Mouse (Mus musculus): Measurements from ENCODE around the gene Abhd5.
"Not testable (repeated sequence)": the region's sequence is repeated elsewhere in the genome, so short reads cannot be mapped to it uniquely, and the experiment has no call there.

Abhd5 gene

GRCm38 (mm10) chr9:122351303-122352024 is at the start of gene Abhd5:
Abhd5 (plus strand) TSS chr9:122351608.
- DNase-seq (ENCODE audit: low read depth) = peak; percentile 80

- no peak for DNase-seq (ENCODE audit: low read depth)
Measured at GRCm38 (mm10) chr9:122305302-122305701, 46.1 kb upstream of the Abhd5 start.

DNA sequence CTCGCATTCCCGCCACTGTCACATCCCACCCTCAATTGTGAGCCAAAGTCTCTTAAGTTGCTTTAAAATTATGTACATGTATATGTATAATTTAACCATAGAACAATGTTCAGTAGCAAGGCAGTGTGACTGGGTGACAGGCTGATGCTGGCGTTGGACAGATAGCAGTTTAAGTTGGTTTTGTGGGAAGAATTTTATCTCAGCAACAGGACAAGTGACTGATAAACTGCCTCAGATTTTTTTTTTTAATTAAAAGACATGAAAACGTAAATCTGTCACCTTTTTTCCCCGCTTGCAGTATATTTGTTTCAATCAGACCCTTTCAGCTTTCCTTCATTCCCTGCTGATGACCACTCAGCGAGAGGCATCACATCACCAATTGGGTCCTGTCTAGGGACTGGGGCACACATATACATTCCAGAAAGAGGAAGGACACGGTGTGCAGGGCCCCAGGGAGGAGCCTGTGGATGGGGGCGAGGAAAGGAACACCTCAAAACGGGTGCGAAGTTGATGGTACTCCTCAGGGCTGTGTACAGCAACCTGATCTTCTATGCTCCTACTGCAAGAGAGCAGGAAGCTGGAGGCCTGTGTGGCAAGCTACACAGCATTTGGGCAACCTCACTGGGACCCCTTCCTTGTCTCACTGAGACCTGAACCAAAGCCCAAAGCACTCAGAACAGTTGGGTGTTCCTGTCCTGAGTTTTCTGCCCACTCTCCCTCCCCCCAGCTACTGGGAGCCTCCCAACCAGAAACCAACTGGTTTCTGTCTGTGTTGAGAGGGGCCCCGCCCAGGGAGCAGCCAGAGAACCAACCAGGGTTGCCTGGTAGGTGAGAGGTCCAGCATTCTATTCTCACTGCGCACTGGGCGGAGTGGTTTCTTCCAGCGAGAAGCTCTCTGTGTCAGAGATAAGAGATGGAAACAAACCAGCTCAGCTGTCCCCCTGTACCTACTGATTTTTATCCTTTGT is 42.1 kb upstream of the Abhd5 start:
- no peak for DNase-seq (ENCODE audit: low read depth)

DNA sequence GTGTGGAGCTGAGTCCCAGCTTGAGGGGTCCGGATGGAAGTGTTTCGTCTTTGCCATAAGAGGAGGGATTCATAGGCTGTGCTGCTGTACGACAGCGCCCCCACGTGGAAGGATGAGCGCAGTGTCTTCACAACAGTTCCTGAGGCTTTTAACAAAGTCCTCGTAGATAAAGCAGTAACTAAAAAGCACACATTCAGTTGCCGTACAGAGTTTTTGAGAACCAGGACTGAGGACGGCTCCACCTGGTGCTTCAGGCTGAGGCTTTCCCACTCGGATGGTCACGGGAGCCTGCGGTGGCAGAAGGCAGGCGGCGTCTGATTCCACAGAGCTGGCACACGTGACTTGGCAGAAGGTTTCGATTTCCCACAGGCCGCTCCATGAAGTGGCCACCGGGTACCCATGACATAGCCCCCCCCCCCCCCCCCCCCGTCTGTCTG is 40.8 kb upstream of the Abhd5 start:
- peak; percentile 84 for DNase-seq (ENCODE audit: low read depth)

DNA sequence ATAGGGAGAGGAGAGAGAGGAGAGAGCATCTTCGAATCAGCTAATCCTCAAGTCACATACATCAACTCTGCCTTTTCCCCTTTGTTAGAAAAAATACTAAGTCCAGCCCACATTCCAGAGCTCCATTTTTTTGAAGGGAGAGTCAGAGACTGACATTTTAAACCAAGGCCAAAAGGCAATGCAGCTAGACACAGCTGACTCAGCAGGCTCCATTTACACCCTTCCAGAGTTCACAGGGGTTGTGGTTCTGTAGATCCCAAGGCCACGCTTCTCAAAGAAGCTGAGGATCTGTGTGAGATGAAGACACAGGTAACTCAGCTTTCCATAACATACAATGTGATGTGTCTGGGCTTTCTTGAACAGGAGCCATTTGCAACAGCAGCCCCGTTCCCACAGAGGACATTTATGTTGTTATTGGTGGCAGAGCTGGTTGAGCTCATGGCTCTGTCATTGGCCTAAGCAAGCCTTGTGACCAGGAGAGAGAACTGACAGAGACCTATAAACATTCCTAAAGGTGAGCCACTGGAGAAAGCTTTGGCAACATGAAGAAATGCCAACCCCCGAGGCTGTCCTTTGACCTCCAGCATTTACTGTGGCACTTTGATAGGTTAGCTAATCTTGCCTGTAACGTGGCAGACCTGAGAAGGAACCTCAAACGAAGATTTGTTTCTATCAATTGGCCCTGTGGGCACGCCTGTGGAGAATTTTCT is 40.2 kb upstream of the Abhd5 start:
- DNase-seq (ENCODE audit: low read depth) = no peak

DNA sequence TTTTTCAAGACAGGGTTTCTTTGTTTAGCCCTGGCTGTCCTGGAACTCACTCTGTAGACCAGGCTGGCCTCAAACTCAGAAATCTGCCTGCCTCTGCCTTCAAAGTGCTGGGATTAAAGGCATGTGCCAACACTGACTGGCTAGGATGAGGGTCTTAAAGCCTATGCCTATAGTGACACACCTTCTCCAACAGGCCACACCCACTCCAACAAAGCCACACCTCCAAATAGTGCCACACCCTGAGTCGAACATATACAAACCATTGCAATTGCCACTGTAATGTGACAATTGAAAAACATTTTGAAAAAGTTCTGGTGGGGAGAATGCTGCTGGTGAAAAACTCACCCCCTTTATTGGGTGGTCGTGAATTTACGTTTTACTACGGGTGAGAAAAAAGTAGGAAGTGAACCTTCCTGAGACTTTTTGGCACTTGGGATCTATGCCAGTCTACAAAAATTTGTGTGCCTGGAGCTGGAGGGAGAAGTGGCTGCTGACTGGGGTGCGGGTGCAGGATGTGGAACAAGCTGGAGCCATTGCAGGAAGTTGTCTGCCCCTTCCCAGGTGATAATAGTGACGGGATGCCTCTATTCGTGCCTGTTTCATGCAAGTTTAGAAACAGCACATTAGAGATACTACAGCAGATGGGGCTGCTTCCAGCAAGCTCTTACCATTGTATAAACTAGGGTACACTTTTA is 39.0 kb upstream of the Abhd5 start:
- no peak for DNase-seq (ENCODE audit: low read depth)

DNA sequence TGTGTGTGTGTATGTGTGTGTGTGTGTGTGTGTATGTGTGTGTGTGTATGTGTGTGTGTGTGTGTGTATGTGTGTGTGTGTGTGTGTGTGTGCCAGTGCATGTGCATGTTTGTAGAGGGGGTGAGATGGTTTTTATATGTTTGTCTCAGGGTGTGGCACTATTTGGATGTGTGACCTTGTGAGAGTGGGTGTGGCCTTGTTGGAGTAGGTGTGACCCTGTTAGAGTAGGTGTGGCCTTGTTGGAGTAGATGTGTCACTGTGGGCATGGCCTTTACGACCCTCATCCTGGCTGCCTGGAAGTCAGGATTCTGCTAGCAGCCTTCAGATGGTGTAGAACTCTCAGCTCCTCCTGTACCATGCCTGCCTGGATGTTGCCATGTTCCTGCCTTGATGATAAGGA is 38.3 kb upstream of the Abhd5 start:
- DNase-seq (ENCODE audit: low read depth) = not testable (repeated sequence)

DNA sequence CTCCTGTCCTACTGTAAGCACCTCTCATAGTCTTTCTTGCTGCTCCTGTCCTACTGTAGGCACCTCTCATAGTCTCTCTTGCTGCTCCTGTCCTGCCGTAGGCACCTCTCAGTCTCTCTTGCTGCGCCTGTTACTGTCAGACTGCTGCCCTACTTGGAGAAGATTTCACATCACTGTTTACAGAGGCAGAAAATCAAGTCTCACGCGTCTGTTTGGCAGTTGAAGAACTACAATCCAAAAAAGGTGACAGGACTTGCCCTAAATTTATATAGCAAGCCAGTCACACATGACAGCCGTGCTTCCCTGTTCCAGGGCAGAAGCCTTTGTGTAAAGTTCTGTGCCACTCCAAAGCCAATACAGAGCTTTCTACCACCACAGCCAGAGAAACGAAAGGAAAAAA is 37.0 kb upstream of the Abhd5 start:
- no peak for DNase-seq (ENCODE audit: low read depth)

- no peak for DNase-seq (ENCODE audit: low read depth)
Measured at GRCm38 (mm10) chr9:122314942-122315341, 36.5 kb upstream of the Abhd5 start.

DNA sequence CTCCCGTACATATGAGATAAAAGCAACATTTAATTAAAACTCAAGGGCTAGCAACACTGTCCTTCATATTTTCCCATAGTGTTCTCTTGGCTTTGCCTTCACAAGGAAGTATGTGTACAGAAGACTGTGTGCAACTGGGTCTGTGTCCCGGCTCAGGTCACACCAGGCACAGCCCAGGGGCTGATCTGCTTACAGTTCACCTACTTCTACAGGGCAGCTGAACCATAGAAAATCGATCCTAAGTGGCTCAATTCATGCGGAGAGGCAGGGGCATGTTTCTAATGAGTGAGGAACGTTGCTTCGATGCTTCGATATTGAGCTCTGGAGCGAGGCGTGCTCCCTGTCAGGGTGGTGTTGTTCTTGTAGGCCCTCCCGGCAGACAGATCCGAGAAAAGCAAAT is 35.9 kb upstream of the Abhd5 start:
- no peak for DNase-seq (ENCODE audit: low read depth)

DNA sequence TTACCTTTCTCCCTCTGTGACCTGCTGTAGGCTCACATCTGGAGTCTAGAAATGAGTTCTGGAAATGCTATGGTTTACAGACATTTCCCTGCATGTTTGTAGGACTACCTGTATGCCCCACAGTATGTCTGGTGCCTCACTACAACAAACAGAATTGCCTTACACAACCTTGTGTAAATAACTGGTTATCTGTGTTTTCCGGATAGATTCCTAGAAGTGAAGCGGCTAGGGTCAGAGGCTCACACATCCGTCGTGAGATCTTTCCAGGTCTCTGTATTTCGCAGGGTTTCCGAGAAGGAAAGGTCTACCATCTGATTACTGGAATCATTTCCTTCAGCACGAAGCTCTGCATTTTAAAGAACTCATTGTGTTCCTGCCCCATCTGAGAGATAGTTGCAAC is 34.8 kb upstream of the Abhd5 start:
- DNase-seq (ENCODE audit: low read depth) = no peak

DNA sequence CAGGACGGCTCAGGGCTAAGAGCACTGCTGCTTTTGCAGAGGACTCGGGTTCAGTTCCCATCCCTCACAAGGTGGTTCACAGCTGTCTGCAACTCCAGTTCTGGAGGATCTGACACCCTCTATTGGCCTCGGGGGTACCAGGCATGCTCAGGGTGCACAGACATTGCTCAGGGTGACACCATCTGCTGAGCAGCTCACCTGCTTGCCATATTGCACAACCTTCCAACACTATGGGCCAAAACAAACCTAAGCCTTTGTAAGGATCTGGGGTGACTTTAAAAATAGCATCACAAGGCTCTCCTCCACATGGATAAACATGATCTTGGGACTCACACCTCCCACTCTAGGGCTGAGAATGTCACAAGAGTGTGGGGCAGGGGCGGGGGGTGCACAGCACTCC is 30.8 kb upstream of the Abhd5 start:
- no peak for DNase-seq (ENCODE audit: low read depth)

DNA sequence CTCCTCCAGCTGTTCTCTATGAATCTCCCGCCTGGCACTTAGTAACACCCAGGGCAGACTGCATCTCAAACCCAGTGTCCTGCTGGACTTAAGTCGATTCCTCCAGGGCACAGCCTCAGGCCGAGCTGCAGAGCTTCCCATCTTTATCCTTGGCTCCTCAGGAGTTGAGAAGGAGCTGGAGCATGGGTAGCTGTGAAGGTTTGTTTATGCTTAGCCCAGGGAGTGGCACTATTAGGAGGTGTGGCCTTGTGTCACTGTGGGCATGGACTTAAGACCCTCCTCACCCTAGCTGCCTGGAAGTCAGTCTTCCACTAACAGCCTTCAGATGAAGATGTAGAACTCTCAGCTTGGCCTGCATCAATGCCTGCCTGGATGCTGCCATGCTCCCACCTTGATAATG is 29.1 kb upstream of the Abhd5 start:
- DNase-seq (ENCODE audit: low read depth) = no peak

DNA sequence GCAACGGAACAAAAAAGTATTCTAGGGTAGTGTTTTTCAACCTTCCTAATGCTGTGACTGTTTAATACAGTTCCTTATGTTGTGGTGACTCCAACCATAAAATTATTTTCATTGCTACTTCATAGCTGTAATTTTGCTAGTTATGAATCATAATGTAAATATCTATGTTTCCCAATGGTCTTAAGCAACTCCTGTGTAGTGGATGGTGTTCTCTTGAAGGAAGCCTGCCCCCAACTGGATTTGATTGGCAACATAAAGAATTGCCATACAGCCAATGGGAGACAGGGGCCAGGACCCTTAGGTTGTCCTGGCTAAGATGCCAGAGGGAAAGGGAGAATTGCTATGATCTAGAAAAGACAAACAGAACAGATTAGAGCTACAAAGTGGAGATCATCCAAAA is 25.4 kb upstream of the Abhd5 start:
- DNase-seq (ENCODE audit: low read depth) = no peak

- DNase-seq (ENCODE audit: low read depth) = no peak
Measured at GRCm38 (mm10) chr9:122328199-122328598, 23.2 kb upstream of the Abhd5 start.

- no peak for DNase-seq (ENCODE audit: low read depth)
Measured at GRCm38 (mm10) chr9:122336677-122337076, 14.7 kb upstream of the Abhd5 start.

DNA sequence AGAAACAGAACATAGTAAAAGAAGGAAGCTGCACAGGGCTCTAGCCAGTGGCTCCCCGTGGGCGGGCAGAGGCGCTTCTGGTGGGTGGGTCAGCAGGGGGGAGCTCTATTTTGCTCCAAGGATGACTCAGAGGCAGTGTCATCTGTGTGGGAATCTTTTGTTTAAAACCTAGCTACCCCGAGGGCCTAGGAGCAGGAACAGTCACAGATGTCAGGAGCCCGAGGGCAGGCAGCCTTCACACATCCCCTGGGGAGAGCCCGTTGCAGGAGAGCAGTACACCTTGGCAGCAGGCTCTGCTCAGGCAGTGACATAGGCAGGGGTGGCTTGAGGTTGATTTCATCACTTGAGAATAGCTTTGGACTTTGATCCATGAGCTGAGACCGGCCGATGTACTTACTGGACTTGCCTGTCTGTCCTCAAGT is 13.9 kb upstream of the Abhd5 start:
- DNase-seq (ENCODE audit: low read depth) = no peak

- no peak for DNase-seq (ENCODE audit: low read depth)
Measured at GRCm38 (mm10) chr9:122339972-122340371, 11.4 kb upstream of the Abhd5 start.

DNA sequence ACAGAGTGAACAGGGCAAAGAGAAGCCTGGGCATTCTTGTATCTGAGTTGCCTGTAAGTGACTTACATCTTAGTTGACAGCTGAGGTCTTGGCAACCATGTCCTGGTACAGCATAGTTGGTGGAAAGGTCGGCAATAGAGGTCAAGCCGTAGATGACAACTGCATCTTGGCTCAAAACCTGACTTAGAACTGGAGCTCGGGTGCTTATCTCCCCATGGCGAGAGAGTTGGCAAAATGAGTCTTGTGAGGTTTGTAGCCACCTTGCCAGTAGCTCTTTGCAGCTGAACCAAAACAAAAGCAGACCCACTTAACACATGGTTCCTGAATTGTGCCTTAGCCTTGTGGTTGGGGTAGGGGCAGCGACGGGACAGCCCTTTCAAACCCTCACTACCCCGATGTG is 8.0 kb upstream of the Abhd5 start:
- no peak for DNase-seq (ENCODE audit: low read depth)

GRCm38 (mm10) chr9:122344560-122344959 is 6.8 kb upstream of the Abhd5 start:
- no peak for DNase-seq (ENCODE audit: low read depth)

- DNase-seq (ENCODE audit: low read depth) = no peak
Measured at GRCm38 (mm10) chr9:122345291-122345690, 6.1 kb upstream of the Abhd5 start.

- no peak for DNase-seq (ENCODE audit: low read depth)
Measured at GRCm38 (mm10) chr9:122346059-122346458, 5.3 kb upstream of the Abhd5 start.
